Mouse (Mus musculus) gastrocnemius, postnatal 14 days (tissue): ENCODE results near the gene Hist1h3b. TPM values are rescaled to one million over a fixed set of nuclear protein-coding genes. Genes with fewer than 3 reads are reported as not detected.
A peak's percentile ranks its signal among the peaks of the same experiment; 100 is the strongest.
"Not testable (repeated sequence)": the region's sequence is repeated elsewhere in the genome, so short reads cannot be mapped to it uniquely, and the experiment has no call there.

Experiments
- DNase-seq: peaks from one replicate; pipeline ENCODE4 v3.0.0; 2021; ENCODE audit warnings: mixed read lengths
- intact Hi-C: fragments of 180-260 bp; cut with DNase I; formaldehyde crosslinking; loops from one replicate; pipeline ENCODE4 v1.15.1; 2025; ENCODE audit warnings: low total_unique reads
- total RNA-seq, 2 experiments: library from RNA; stranded (reverse); gene quantifications; 2 replicates each; pipeline ENCODE4 v1.2.3; 2021

Hist1h3b gene
- total RNA-seq, 2 experiments from 2014 or later, result 86.8 to 91.4 TPM

DNA sequence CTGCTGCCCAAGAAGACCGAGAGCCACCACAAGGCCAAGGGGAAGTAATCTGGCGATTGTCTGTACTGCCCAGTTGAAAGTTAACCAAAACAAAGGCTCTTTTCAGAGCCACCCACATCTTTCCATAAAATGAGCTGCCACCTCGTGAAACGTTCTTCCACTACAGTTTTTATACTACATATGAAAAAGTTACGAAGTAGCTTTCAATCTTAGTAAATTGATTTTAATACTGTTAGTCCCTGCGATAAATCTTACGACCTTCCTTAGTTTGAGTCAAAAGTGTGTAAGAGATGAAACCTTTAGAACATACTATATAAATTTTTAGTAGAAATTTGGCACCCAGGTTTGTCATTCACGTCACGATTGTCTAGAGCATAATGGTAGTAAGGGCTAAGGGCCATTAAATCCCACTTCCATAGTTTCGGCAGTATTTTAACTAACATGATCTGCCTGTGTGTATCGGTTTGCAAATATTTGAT, 550 bp upstream of the Hist1h3b start:
- no peak for DNase-seq
- intact Hi-C loops, result no loop called here

DNA sequence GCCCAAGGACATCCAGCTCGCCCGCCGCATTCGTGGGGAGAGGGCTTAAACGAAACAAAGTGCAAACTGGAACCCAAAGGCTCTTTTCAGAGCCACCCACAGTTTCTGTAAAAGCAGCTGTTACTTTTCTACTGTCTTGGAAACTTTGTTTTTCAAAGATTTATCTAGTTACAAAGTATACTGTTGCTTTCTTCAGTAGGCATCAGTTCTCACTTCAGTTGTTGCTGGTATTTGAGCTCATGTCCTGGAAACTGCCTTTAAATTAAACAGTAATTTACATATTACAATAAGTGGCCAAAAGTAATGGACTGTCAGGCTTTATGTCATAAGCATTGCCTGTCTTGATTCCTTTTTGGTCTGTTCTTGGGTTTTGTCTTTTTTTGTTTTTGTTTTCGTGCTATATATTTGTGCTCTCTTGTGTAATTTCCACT, 690 bp downstream of the Hist1h3b start:
- DNase-seq, result no peak
- intact Hi-C loops, result no loop called here

DNA sequence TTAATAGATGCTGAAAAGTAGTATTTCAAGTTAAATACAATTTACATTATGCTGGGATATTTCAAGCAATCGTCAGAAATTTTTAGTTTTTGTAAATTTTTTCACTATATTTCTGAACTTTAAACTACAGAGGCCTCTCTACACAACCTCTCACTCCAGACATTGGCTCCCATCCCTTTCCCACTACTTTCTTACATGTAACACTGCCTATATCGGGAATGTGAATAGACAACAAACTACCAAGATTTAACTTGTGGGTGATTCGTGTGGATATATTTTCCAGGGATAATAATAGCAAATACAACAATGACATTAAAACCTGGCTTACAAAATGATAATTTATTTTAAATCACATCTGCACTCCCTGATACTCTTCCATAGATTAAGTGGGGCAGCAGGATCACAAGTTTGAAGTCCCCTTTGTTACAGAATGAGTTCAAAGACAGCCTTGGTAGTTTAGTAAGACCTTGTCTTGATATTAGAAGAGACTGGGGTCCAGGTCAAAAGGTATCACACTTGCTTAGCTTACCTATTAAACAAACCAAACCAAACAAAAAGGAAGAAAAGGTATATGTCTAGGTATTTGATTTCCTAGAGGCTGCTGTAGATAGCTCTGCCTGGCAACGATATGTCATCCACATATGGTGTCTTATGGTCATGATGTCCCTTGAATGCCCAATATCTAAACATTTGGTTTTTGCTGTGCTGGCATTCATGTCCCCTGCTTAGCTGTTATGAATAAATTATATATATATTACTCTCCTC, 1.4 kb downstream of the Hist1h3b start:
- intact Hi-C loops, result no loop called here
- DNase-seq, result no peak

DNA sequence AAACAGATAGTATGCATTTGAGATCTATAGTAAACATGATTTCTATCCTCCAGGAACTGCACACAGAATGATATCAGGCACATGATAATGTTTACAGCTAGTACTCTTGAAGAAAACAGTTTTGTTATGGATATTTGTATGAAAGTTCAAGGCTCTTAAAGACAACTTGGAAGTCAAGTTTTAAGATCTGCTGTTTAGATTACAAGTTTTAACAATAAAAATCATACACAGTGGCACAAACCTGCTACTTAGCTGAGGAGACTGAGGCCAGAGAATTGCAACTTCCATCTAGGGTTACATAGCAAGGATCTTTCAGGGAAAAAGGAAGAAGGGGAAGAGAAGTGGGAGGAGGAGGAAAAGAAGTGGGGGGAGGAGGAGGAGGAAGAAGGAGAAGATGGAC, 2.9 kb downstream of the Hist1h3b start:
- no peak for DNase-seq
- intact Hi-C loops, result no loop called here

DNA sequence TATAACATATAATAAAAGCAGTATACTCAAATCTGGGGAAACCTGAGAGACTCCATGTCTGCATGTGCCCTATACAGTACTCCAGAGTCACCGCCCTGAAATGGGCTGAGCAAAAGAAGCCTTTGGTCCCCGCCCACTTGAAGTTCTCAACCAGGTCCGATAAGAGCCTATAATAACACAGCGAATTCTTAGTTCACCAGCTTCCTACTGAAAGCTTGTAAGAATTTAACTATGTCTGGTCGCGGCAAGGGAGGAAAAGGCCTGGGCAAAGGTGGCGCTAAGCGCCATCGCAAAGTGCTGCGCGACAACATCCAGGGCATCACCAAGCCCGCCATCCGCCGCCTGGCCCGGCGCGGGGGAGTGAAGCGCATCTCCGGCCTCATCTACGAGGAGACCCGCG, 4.7 kb downstream of the Hist1h3b start, which contains the start of gene Hist1h4b:
Gene Hist1h4b, plus strand, starts transcription at position 224 of the 400 bp plus-strand sequence.
- peak; percentile 63 for DNase-seq
- intact Hi-C loops, result no loop called here

DNA sequence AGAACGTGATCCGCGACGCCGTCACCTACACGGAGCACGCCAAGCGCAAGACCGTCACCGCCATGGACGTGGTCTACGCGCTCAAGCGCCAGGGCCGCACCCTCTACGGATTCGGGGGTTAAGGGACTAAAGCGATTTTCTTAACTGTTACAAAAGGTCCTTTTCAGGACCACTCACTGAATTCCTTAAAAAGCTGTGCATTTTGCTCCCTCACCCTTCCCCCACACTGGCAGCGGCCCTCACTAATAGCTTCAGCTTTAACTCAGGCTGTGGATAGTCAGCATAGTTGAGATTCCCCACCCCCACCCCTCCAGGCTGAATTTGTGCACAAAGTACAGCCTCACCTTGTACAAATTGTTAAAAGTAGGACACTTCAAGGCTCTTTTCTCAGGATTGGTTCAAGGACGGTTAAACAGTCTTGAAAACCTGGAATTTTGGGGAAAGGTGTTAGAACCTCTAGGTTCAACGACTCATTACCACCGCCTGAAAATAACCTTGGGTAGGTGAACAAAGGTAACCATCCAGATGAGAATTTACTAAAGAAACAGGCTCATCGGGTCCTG, 5.2 kb downstream of the Hist1h3b start:
- intact Hi-C loops, result no loop called here

DNA sequence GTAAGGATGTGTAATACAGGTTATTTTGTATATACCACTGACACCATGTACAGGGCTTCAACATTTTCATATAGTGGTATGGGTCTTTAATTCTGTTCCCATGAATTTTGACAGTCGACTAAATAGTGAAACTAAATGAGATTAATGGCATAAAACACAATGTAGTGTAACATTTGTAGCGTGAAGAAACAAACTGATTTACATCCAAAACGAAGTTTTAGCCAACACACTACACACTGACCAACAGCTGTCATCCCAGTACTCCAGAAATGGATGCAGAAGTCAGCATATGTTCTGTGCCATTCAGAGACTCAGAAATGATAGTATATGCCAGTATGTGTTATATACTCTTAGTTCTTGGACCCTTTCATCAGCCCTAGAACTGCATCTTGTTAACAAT, 5.9 kb downstream of the Hist1h3b start:
- no peak for DNase-seq
- intact Hi-C loops, result no loop called here

More for the DNA sequence above, 5.2 kb downstream of the Hist1h3b start:
- no peak for DNase-seq

DNA sequence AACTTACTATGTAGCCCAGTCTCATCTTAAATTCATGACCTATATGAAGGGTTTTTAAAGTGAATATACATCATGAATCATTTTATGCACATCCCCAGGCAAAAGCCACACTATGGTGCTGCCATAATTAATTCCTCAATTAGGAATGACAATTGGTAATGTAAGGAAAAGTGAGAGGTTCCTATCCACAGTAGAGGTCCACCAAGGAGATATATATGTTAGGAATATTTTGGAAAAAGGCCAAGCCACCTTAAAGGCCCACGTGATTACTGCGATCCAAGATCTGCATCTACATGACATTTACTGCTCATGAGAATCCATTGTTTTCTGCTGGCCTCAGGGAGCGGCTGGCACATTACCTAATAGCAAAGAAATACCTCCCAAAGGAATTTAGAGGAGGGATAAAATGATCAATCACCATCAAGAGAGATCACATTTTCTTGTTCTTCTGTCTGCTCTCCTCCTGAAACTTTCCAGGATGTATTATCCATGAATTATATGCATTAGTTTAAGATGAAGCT, 7.2 kb downstream of the Hist1h3b start:
- DNase-seq, result no peak
- intact Hi-C loops, result no loop called here

DNA sequence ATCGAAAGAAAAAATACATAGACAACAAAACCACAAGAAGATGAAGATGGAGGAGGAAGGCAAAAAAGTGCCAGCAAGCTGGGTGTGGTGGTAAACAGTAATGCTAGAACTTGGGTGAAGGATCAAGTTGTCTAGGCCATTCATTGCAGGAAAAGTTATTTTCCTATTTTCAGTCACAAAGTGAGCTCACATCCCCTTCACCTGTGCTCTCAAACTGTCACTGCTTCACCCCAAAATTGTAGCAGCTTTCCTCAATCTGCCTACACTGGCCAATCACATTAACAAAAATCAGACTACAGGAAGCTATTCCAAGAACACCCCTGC, 7.8 kb downstream of the Hist1h3b start:
- intact Hi-C loops, result no loop called here
- DNase-seq, result no peak

DNA sequence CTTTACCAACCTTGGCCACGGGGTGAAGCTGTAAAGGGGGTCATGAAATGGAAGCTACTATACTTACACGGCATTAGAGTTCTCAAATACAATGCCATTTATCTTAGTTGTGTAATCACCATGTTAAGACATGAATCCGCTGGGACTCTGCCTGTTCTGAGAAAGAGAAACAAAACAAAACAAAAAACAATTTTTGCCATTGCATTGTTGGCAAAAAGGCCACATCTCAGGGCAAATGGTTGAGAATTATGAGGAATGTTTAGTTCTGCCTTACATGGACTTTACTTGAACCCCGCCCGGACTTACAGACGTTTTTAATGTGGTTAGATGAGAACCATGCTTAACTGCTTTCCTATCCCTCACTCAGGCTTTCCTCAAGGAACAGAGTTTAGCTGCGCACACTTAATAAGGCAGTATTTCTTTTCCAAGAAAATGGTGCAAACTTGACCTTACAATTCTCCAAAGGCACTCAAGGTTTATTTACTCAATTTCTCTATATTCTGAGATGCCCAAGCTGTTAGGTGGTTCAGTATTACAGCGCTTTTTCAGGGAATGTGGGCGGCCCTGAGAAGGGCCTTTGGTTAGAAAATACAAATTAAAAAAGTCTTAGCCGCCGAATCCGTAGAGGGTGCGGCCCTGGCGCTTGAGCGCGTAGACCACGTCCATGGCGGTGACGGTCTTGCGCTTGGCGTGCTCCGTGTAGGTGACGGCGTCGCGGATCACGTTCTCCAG, 8.3 kb downstream of the Hist1h3b start:
- intact Hi-C loops, result no loop called here

DNA sequence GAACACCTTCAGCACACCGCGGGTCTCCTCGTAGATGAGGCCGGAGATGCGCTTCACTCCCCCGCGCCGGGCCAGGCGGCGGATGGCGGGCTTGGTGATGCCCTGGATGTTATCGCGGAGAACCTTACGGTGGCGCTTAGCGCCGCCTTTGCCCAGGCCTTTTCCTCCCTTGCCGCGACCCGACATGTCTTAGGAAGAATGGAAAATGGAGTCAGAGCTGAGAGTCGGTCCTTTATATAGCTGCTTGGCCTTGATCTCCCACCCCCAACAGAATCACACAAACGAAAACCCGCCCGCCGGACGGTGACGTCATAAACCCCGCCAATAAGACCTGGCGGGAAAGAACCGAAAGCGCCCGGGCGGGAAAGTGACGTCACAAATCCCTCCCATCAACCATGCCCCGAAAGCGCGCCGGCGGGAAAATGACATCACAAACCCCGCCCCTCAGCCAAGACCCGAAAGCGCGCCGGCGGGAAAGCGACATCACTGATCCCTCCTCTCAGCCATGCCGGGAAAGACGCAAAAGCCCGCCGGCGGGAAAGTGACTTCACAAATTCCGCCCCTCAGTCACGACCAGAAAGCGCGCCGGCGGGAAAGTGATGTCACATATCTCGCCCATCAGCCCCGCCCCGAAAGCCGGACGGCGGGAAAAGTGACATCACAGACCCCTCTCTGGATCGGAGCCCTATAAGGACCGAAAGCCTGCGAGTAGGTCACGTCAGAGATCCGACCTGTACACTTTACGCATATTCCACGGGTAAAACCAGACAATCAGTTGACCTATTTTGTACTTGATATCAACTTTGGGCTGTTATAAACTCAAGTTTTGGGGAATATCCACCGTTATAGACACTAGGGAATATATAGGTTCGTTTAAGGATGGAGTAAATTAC, 9.2 kb downstream of the Hist1h3b start, which contains the start of gene Hist1h4a:
Gene Hist1h4a, minus strand, starts transcription at position 259 of the 893 bp plus-strand sequence.
- peak; percentile 96 for DNase-seq
- intact Hi-C loops, result no loop called here

More for the DNA sequence above, 8.3 kb downstream of the Hist1h3b start:
- no peak for DNase-seq

DNA sequence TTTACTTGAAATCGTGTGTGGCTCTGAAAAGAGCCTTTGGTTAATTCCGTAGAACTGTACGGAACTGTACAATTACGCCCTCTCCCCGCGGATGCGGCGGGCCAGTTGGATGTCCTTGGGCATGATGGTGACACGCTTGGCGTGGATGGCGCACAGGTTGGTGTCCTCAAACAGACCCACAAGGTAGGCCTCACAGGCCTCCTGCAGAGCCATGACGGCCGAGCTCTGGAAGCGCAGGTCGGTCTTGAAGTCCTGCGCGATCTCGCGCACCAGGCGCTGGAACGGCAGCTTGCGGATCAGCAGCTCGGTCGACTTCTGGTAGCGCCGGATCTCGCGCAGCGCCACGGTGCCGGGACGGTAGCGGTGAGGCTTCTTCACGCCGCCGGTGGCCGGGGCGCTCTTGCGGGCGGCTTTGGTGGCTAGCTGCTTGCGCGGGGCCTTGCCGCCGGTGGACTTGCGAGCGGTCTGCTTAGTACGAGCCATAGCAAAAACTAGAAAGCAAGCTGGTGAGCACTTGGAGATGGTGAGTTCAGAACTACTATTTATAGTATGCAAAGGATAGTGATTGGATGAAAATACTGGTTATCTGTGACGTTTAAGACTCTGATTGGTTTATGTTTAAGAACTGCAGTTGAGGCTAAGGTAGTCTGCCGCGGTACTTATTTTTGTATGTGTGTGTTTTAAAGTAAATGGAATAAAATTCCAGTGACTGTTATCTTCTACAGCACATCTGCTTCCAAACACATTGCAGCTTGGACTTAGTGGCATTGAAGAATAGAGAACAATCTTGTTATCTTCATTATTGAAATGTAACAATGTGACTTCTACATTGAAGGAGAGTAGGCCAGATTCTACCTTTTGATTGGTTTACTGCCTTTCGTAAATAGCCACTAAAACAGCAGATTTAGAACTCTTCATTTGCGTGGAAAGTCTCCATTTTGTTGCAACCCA, 10.1 kb downstream of the Hist1h3b start, which contains the start of gene Hist1h3a:
Gene Hist1h3a, minus strand, starts transcription at position 516 of the 951 bp plus-strand sequence.
- intact Hi-C loops, result not testable (repeated sequence)
- DNase-seq, result peak; percentile 27

DNA sequence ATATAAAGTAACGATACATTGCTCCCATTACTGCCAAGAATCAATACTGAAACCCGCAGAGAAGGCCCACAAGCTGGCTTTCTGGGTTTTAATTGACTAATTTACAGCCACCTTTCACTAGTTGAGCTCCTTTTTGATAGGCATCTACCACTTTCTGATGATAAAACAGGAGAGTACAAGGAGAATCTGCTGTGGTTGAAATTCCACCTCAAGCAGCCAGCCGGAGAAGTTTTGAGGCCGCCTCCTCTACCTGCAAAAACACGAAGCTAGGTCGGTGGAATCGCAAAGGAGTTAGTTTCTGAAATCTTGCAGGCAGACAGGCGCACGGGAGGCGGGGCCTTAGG, 11.1 kb downstream of the Hist1h3b start:
- intact Hi-C loops, result no loop called here

DNA sequence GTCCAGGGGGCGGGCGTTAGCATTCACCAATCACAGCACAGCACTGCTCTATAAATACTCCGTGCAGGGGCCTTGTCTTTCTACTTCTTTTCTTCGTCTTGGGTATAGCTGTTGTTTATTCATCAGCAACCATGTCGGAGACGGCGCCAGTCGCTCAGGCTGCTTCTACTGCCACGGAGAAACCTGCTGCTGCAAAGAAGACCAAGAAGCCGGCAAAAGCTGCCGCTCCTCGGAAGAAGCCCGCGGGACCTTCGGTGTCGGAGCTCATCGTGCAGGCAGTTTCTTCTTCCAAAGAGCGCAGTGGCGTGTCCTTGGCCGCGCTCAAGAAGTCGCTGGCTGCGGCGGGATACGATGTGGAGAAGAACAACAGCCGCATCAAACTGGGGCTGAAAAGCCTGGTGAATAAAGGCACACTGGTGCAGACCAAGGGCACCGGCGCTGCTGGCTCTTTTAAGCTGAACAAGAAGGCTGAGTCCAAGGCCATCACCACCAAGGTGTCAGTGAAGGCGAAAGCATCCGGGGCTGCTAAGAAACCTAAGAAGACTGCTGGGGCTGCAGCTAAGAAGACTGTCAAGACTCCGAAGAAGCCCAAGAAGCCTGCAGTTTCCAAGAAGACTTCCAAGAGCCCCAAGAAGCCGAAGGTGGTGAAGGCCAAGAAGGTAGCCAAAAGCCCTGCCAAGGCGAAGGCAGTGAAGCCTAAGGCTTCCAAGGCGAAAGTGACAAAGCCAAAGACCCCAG, 11.7 kb downstream of the Hist1h3b start, which contains the start of gene Hist1h1a:
Gene Hist1h1a, plus strand, starts transcription at position 81 of the 738 bp plus-strand sequence.
- intact Hi-C loops, result no loop called here
- DNase-seq, result peak; percentile 77

More for the DNA sequence above, 11.1 kb downstream of the Hist1h3b start:
- no peak for DNase-seq

DNA sequence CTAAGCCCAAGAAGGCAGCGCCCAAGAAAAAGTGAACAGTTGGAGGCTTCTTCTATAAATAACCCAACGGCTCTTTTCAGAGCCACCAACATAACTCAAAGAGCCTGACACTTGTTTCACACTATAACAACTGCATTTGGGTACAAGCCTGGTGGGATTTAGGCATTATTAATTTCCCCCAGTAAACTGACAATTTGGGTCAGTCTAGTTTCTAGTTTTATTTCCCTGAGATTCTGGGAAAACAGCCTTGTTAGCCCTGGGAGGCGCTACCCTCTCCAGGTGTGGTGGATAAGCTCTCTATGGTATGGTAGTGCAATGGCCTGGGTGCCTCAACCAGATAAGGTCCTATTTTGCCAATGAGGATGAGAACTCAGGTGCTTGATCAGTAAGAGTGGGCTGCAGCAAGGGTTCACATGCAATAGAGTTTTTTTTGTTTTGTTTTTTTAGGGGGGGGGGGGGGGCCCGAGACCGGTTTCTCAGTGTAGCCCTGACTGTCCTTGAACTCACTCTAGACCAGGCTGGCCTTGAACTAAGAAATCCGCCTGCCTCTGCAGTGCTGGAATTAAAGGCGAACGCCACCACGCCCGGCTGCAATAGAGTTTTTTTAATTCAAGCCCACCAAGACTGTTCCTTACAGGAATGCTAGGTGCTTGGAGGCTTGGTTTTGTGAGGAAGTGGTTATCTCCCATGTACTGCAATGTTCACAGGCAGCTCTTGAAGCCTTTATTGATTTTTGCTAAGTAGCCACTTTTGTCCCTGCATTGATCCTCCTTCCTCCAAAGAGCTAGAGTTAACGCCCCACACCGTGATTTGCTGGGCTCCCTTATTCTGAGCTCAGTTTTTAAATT, 12.5 kb downstream of the Hist1h3b start:
- intact Hi-C loops, result no loop called here
- no peak for DNase-seq

DNA sequence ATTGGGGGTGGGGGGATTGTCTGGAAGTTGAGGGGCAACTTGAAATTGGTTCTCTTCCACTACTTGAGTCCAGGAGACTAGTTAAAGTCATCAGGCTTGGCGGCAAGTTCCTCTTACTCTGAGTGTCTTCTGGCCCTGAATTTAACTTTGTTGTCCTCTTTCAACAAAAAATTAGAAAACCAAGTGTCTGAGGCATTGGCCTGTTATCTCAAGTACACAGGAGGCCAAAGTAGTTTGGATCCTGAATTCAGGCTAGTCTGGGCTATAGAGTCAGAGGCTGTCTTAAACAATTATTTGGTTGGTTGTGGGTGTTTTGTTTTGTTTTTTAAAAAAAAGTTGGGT, 13.1 kb downstream of the Hist1h3b start:
- intact Hi-C loops, result no loop called here
- no peak for DNase-seq

DNA sequence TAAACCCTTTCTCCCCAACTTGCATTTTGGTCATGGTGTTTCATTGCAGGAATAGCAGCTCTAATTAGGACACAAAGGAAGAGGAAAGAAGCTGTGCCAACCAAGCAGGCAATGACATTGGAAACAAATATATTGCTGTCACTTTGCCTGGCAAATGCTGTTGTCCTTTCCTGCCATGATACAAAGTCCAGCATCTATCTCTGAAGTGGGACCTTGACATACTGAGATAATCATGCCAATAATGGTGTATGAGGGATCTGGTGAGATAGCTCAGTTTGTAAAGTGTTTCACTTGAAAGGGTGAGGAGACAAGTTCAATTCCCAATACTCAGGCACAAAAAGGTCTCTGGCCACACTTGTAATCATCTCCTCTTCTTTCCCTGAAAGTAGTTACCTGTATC, 14.7 kb downstream of the Hist1h3b start:
- intact Hi-C loops, result no loop called here
- DNase-seq, result no peak
